Mouse (Mus musculus): ENCODE data around the gene Cyyr1.

DNA sequence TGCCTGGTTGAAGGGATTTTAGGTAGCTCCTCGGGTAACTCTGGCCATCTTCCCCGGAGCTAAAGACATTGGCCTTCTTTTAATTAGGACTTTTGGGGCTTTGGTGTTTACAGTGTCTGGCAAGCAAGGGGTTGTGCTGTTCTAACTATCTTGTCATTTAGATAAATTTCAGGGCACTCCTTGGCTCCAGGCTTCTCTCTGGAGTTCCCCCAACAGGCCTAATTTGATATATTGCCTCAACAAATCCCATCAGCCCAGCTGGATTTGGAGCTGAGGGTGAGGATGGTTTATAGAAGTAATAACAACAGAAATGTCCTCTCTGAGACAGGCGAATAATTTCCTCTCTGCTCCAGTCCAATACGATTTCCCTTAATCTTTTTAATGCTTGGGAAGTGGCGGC is 166.4 kb downstream of the Cyyr1 start:
- TF ChIP-seq HCFC1 (IDR thresholded peaks at IDR 0.05; ENCODE audit: borderline replicate concordance, insufficient read depth, low read length) (no peak), ZNF384 (IDR thresholded peaks at IDR 0.05; ENCODE audit: low read depth, low read length) (no peak), MAFK (IDR thresholded peaks at IDR 0.05; ENCODE audit: insufficient read depth, low read depth, low read length) (no peak), ZC3H11A (IDR thresholded peaks at IDR 0.05; ENCODE audit: borderline replicate concordance, low read depth, low read length) (no peak)

Data from ES-E14 (cell line).